Mouse (Mus musculus): ENCODE results near the gene Sync. TPM values are rescaled to one million over a fixed set of nuclear protein-coding genes. Genes with fewer than 3 reads are reported as not detected.

The Sync gene
- polyA plus RNA-seq, 1 experiment from 2014 or later: 0.24 TPM

DNA sequence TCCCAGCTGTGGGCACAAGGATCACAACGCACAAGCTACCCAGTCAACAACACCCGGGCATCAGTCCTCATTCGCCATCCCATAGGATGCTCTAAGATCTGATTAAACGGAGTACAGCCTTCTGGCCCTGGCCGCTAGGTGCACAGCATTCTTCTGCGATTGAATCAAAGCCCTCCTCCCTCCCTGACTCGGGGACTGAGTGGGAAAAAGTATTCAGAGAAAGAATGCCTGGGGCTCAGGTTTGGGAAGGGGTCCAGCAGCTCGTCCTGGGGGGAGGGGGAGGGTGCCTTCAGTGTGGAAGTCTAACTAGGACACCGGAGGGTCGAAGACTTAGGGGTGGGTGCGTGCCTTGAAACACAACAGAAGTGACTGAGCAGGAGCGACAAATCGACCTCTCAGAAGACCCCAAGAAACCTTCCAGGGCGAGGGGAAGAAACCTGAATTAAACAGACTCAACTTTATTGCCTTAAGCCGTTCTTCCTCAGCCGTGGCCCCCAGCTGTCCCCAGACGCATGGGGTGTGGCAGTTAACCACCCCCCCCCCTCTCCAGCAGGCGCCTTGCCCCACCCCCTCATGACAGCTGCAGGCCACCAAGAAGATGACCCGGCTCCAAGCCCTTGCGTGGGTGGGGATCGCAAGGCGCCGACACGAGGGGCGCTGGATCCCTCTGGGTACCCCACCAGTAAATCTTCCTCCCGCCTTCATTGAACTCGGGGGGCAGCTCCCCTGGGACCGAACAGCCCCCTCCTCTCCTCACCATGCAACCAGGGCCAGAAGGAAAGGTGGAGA is 540 bp upstream of the Sync start:
- DNase-seq (ENCODE audit: low spot score) (peak; percentile 58), ATAC-seq (peak; percentile 29)
- WGBS: 3% methylated on average over 25 of the region's 28 CpGs
- H3K27me3 ChIP-seq (replicated peaks; ENCODE audit: control insufficient read depth, insufficient read depth, low read length): peaks cover 16% of the 10 kb centered on the region; the same call in 1 of the 2 replicates
- peak overlapping the region; percentile 41 for H3K4me3 ChIP-seq (ENCODE audit: low read depth, low read length)
- peaks cover 15% of the 10 kb centered on the region for H3K4me1 ChIP-seq (ENCODE audit: control insufficient read depth, insufficient read depth, low read length)
- no peaks in the 10 kb centered on the region for H3K9me3 ChIP-seq (replicated peaks; ENCODE audit: control insufficient read depth, low read length)
- peak overlapping the region; percentile 61 for H3K9ac ChIP-seq (ENCODE audit: low read length)
- peak overlapping the region; percentile 93 for H3K4me2 ChIP-seq (ENCODE audit: low read length)
- no peaks in the 10 kb centered on the region for H3K36me3 ChIP-seq (ENCODE audit: control insufficient read depth, insufficient read depth, low read length)
- no peak overlapping the region for H3K27ac ChIP-seq (ENCODE audit: low read depth, low read length)

GRCm38 (mm10) chr4:129288067-129288466 is 650 bp downstream of the Sync start:
- H3K36me3 ChIP-seq (ENCODE audit: control insufficient read depth, insufficient read depth, low read length): no peaks in the 10 kb centered on the region
- peaks cover 16% of the 10 kb centered on the region; the same call in 1 of the 2 replicates for H3K27me3 ChIP-seq (replicated peaks; ENCODE audit: control insufficient read depth, insufficient read depth, low read length)
- 34% methylated on average over 3 of the region's 3 CpGs for WGBS
- no peaks in the 10 kb centered on the region for H3K9me3 ChIP-seq (replicated peaks; ENCODE audit: control insufficient read depth, low read length)
- H3K9ac ChIP-seq (ENCODE audit: low read length): no peak overlapping the region
- H3K27ac ChIP-seq (ENCODE audit: low read depth, low read length): no peak overlapping the region
- peak overlapping the region; percentile 93 for H3K4me2 ChIP-seq (ENCODE audit: low read length)
- DNase-seq (ENCODE audit: low spot score) (no peak), ATAC-seq (no peak)
- no peak overlapping the region for H3K4me3 ChIP-seq (ENCODE audit: low read depth, low read length)
- H3K4me1 ChIP-seq (ENCODE audit: control insufficient read depth, insufficient read depth, low read length): peaks cover 15% of the 10 kb centered on the region

- ATAC-seq: no peak
- H3K4me2 ChIP-seq (ENCODE audit: low read length): no peak overlapping the region
- H3K36me3 ChIP-seq (ENCODE audit: control insufficient read depth, insufficient read depth, low read length): no peaks in the 10 kb centered on the region
- DNase-seq (ENCODE audit: low spot score): no peak
- no peaks in the 10 kb centered on the region for H3K9me3 ChIP-seq (replicated peaks; ENCODE audit: control insufficient read depth, low read length)
- no peak overlapping the region for H3K4me3 ChIP-seq (ENCODE audit: low read depth, low read length)
- peaks cover 15% of the 10 kb centered on the region for H3K4me1 ChIP-seq (ENCODE audit: control insufficient read depth, insufficient read depth, low read length)
- no peak overlapping the region for H3K27ac ChIP-seq (ENCODE audit: low read depth, low read length)
- no peak overlapping the region for H3K9ac ChIP-seq (ENCODE audit: low read length)
- 91% methylated on average over 8 of the region's 8 CpGs for WGBS
- peaks cover 16% of the 10 kb centered on the region; the same call in 1 of the 2 replicates for H3K27me3 ChIP-seq (replicated peaks; ENCODE audit: control insufficient read depth, insufficient read depth, low read length)
Measured at GRCm38 (mm10) chr4:129289671-129290070, 2.3 kb downstream of the Sync start.

- no peak for DNase-seq (ENCODE audit: low spot score)
- Histone ChIP-seq H3K27me3 (replicated peaks; ENCODE audit: control insufficient read depth, insufficient read depth, low read length) (peaks cover 7% of the 10 kb centered on the region; the same call in 1 of the 2 replicates), H3K4me1 (ENCODE audit: control insufficient read depth, insufficient read depth, low read length) (no peaks in the 10 kb centered on the region), H3K9me3 (replicated peaks; ENCODE audit: control insufficient read depth, low read length) (no peaks in the 10 kb centered on the region), H3K4me2 (ENCODE audit: low read length) (no peak overlapping the region), H3K27ac (ENCODE audit: low read depth, low read length) (no peak overlapping the region), H3K9ac (ENCODE audit: low read length) (no peak overlapping the region), H3K4me3 (ENCODE audit: low read depth, low read length) (no peak overlapping the region), H3K36me3 (ENCODE audit: control insufficient read depth, insufficient read depth, low read length) (no peaks in the 10 kb centered on the region)
- ATAC-seq: no peak
- WGBS: 76% methylated on average over 7 of the region's 7 CpGs
Measured at GRCm38 (mm10) chr4:129292831-129293230, 5.4 kb downstream of the Sync start.

- no peak overlapping the region for H3K9ac ChIP-seq (ENCODE audit: low read length)
- H3K27me3 ChIP-seq (replicated peaks; ENCODE audit: control insufficient read depth, insufficient read depth, low read length): no peaks in the 10 kb centered on the region
- DNase-seq (ENCODE audit: low spot score): no peak
- WGBS: 36% methylated on average over 16 of the region's 16 CpGs
- no peak overlapping the region for H3K4me2 ChIP-seq (ENCODE audit: low read length)
- no peaks in the 10 kb centered on the region for H3K4me1 ChIP-seq (ENCODE audit: control insufficient read depth, insufficient read depth, low read length)
- H3K4me3 ChIP-seq (ENCODE audit: low read depth, low read length): no peak overlapping the region
- H3K9me3 ChIP-seq (replicated peaks; ENCODE audit: control insufficient read depth, low read length): no peaks in the 10 kb centered on the region
- H3K36me3 ChIP-seq (ENCODE audit: control insufficient read depth, insufficient read depth, low read length): no peaks in the 10 kb centered on the region
- no peak for ATAC-seq
- no peak overlapping the region for H3K27ac ChIP-seq (ENCODE audit: low read depth, low read length)
Measured at GRCm38 (mm10) chr4:129293702-129294101, 6.3 kb downstream of the Sync start.

DNA sequence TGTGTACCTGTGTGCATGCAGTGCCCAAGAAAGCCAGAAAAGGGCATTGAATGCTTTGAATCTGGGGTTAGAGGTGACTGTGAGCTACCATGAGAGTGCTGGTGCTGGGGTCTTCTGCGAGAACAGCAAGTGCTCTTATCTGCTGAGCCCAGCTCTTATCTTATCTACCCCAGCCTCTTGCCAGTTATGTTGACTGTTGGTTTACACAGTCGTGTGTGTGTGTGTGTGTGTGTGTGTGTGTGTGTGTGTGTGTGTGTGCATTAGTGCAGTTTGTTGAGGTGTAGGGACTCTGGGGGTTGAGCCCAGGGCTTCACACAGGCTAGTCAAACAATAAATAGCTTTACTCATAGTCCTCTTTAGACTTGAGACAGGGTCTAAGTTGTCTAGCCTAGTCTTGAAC is 7.8 kb downstream of the Sync start:
- no peaks in the 10 kb centered on the region for H3K9me3 ChIP-seq (replicated peaks; ENCODE audit: control insufficient read depth, low read length)
- H3K4me1 ChIP-seq (ENCODE audit: control insufficient read depth, insufficient read depth, low read length): no peaks in the 10 kb centered on the region
- DNase-seq (ENCODE audit: low spot score) (no peak), ATAC-seq (no peak)
- H3K4me3 ChIP-seq (ENCODE audit: low read depth, low read length): no peak overlapping the region
- 93% methylated on average over 2 of the region's 2 CpGs for WGBS
- no peak overlapping the region for H3K4me2 ChIP-seq (ENCODE audit: low read length)
- H3K27me3 ChIP-seq (replicated peaks; ENCODE audit: control insufficient read depth, insufficient read depth, low read length): no peaks in the 10 kb centered on the region
- no peak overlapping the region for H3K27ac ChIP-seq (ENCODE audit: low read depth, low read length)
- no peak overlapping the region for H3K9ac ChIP-seq (ENCODE audit: low read length)
- no peaks in the 10 kb centered on the region for H3K36me3 ChIP-seq (ENCODE audit: control insufficient read depth, insufficient read depth, low read length)

- H3K36me3 ChIP-seq (ENCODE audit: control insufficient read depth, insufficient read depth, low read length): no peaks in the 10 kb centered on the region
- H3K4me3 ChIP-seq (ENCODE audit: low read depth, low read length): no peak overlapping the region
- no peak for DNase-seq (ENCODE audit: low spot score)
- no peak overlapping the region for H3K9ac ChIP-seq (ENCODE audit: low read length)
- H3K4me2 ChIP-seq (ENCODE audit: low read length): no peak overlapping the region
- no peak overlapping the region for H3K27ac ChIP-seq (ENCODE audit: low read depth, low read length)
- H3K9me3 ChIP-seq (replicated peaks; ENCODE audit: control insufficient read depth, low read length): no peaks in the 10 kb centered on the region
- H3K4me1 ChIP-seq (ENCODE audit: control insufficient read depth, insufficient read depth, low read length): no peaks in the 10 kb centered on the region
- no peaks in the 10 kb centered on the region for H3K27me3 ChIP-seq (replicated peaks; ENCODE audit: control insufficient read depth, insufficient read depth, low read length)
- WGBS: 94% methylated on average over 7 of the region's 7 CpGs
- no peak for ATAC-seq
Measured at GRCm38 (mm10) chr4:129296066-129296465, 8.6 kb downstream of the Sync start.

DNA sequence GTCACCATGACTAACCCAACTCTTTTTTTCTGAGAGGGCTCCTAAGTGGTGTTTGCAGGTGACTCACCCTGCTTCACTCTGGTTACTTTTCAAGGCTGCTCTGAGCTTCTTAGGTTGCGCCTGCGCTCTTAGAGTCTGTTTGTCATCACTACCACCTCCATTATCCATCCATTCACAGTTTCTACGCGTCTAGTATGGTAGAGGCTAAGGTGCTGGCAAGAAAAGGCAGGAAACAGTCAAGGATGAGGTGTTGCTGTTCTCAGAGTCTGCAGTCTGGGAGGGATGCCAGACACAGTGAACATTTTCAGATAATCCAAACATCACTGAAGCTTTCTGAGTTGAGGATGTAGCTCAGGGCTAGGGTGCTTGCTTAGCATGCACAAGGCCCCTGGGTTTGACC is 10.3 kb downstream of the Sync start:
- Histone ChIP-seq H3K27ac (ENCODE audit: low read depth, low read length) (no peak overlapping the region), H3K9me3 (replicated peaks; ENCODE audit: control insufficient read depth, low read length) (no peaks in the 10 kb centered on the region), H3K27me3 (replicated peaks; ENCODE audit: control insufficient read depth, insufficient read depth, low read length) (no peaks in the 10 kb centered on the region), H3K4me1 (ENCODE audit: control insufficient read depth, insufficient read depth, low read length) (no peaks in the 10 kb centered on the region), H3K36me3 (ENCODE audit: control insufficient read depth, insufficient read depth, low read length) (no peaks in the 10 kb centered on the region), H3K4me3 (ENCODE audit: low read depth, low read length) (no peak overlapping the region), H3K4me2 (ENCODE audit: low read length) (no peak overlapping the region), H3K9ac (ENCODE audit: low read length) (no peak overlapping the region)
- DNase-seq (ENCODE audit: low spot score) (no peak), ATAC-seq (no peak)
- WGBS: 88% methylated on average over 4 of the region's 4 CpGs

GRCm38 (mm10) chr4:129299121-129299520 is 11.7 kb downstream of the Sync start:
- no peaks in the 10 kb centered on the region for H3K36me3 ChIP-seq (ENCODE audit: control insufficient read depth, insufficient read depth, low read length)
- no peak overlapping the region for H3K4me2 ChIP-seq (ENCODE audit: low read length)
- no peak overlapping the region for H3K4me3 ChIP-seq (ENCODE audit: low read depth, low read length)
- no peak overlapping the region for H3K27ac ChIP-seq (ENCODE audit: low read depth, low read length)
- no peak overlapping the region for H3K9ac ChIP-seq (ENCODE audit: low read length)
- no peaks in the 10 kb centered on the region for H3K4me1 ChIP-seq (ENCODE audit: control insufficient read depth, insufficient read depth, low read length)
- H3K27me3 ChIP-seq (replicated peaks; ENCODE audit: control insufficient read depth, insufficient read depth, low read length): no peaks in the 10 kb centered on the region
- H3K9me3 ChIP-seq (replicated peaks; ENCODE audit: control insufficient read depth, low read length): no peaks in the 10 kb centered on the region
- no peak for ATAC-seq
- peak; percentile 22 for DNase-seq (ENCODE audit: low spot score)
- 40% methylated on average over 10 of the region's 10 CpGs for WGBS

Data from forebrain, embryonic 14.5 days (tissue).